23 mouse cellular contexts compared by ENCODE assay signal in genomic region chr17:28408251-28408918, GRCm38 (mm10). TPM values are rescaled to one million over a fixed set of nuclear protein-coding genes. Genes with fewer than 3 reads are reported as not detected.
DNase-seq lines count a peak whose midpoint lies in the region; ATAC-seq and TF ChIP-seq lines count a peak whose summit lies in the region.
"Had no signal": no experiment of that assay in that cellular context is flagged by ENCODE, and none has a peak within 500 bp of the region (broad histone marks: within the 10 kb centered on the region; RNA-seq: fewer than 3 reads in every experiment).

No protein-coding gene starts in this region.

- DNase-seq in kidney, adult 9 months: peak; percentile 47
- no peak for DNase-seq in kidney, adult 18-20 months
- no peak for DNase-seq in lung, postnatal 0 days (ENCODE audit: low spot score)
- DNase-seq in lung, postnatal 25 days (ENCODE audit: low spot score): no peak
- DNase-seq in lung, postnatal 10 days: no peak
- no peak for DNase-seq in hindbrain, embryonic 14.5 days (ENCODE audit: low spot score)
- DNase-seq: adrenal gland, postnatal 25 days; cerebellum, adult 11 months; cerebellum, adult 9-11 months; gastrocnemius, postnatal 10 days; lung, adult 18-20 months; lung, postnatal 36 days; midbrain, embryonic 14.5 days; right cerebral cortex, postnatal 25 days; thymus, postnatal 25 days had no signal

- no peak overlapping the region for H3K4me2 ChIP-seq in lung, postnatal 0 days (replicated peaks; ENCODE audit: low read depth, low read length)
- no peak overlapping the region for H3K4me2 ChIP-seq in hindbrain, embryonic 14.5 days (replicated peaks)
- H3K4me2 ChIP-seq: heart, embryonic 11.5 days; limb, embryonic 12.5 days; stomach, embryonic 15.5 days had no signal

- 71% methylated on average over 5 of the region's 5 CpGs for WGBS in lung, postnatal 0 days
- WGBS in bone marrow, adult 2 months: 67% methylated on average over 5 of the region's 5 CpGs
- 26% methylated on average over 5 of the region's 5 CpGs for WGBS in small intestine, adult 2 months
- WGBS in hindbrain, embryonic 14.5 days: 86% methylated on average over 5 of the region's 5 CpGs

- no peaks in the 10 kb centered on the region for H3K4me1 ChIP-seq in lung, postnatal 0 days (ENCODE audit: insufficient read depth, low read depth, low read length)
- H3K4me1 ChIP-seq in bone marrow, adult 2 months (ENCODE audit: control insufficient read depth, insufficient read depth, low read length): peaks cover 4% of the 10 kb centered on the region; the same call in 1 of the 2 replicates
- H3K4me1 ChIP-seq in small intestine, adult 2 months (ENCODE audit: control insufficient read depth, insufficient read depth, insufficient read length, low read length): peaks cover 3% of the 10 kb centered on the region; the same call in 1 of the 2 replicates
- H3K4me1 ChIP-seq in hindbrain, embryonic 14.5 days (replicated peaks; ENCODE audit: control insufficient read depth, insufficient read depth, low read length): no peaks in the 10 kb centered on the region
- H3K4me1 ChIP-seq: limb, embryonic 12.5 days had no signal

- peak; percentile 19; the same call in 1 of the 2 replicates for ATAC-seq in lung, postnatal 0 days
- ATAC-seq in hindbrain, embryonic 14.5 days (ENCODE audit: low FRiP score): no peak

- H3K4me3 ChIP-seq in lung, postnatal 0 days (ENCODE audit: low read depth, low read length): no peak overlapping the region
- no peak overlapping the region for H3K4me3 ChIP-seq in bone marrow, adult 2 months (replicated peaks; ENCODE audit: control insufficient read depth, low read depth, low read length)
- no peak overlapping the region for H3K4me3 ChIP-seq in small intestine, adult 2 months (ENCODE audit: low read depth, low read length)
- no peak overlapping the region for H3K4me3 ChIP-seq in hindbrain, embryonic 14.5 days (replicated peaks; ENCODE audit: low read length)
- H3K4me3 ChIP-seq: embryonic facial prominence, embryonic 10.5 days; limb, embryonic 12.5 days; stomach, embryonic 15.5 days had no signal

- no peaks in the 10 kb centered on the region for H3K27me3 ChIP-seq in lung, postnatal 0 days (replicated peaks; ENCODE audit: insufficient read depth, low read length)
- no peaks in the 10 kb centered on the region for H3K27me3 ChIP-seq in small intestine, adult 2 months (ENCODE audit: control insufficient read depth, insufficient read depth, low read length)
- no peaks in the 10 kb centered on the region for H3K27me3 ChIP-seq in hindbrain, embryonic 14.5 days (ENCODE audit: control insufficient read depth, insufficient read depth, low read length)
- H3K27me3 ChIP-seq: limb, embryonic 12.5 days; stomach, embryonic 15.5 days had no signal

- H3K9ac ChIP-seq in lung, postnatal 0 days (replicated peaks; ENCODE audit: low read depth): no peak overlapping the region
- H3K9ac ChIP-seq in hindbrain, embryonic 14.5 days: no peak overlapping the region
- H3K9ac ChIP-seq: limb, embryonic 12.5 days; stomach, embryonic 15.5 days had no signal

- TF ChIP-seq POLR2A in bone marrow, adult 2 months (IDR thresholded peaks at IDR 0.05; ENCODE audit: borderline replicate concordance, control insufficient read depth, low read depth, low read length): no peak
- TF ChIP-seq POLR2A in small intestine, adult 2 months (IDR thresholded peaks at IDR 0.05; ENCODE audit: low read depth, low read length): no peak

- TF ChIP-seq CTCF in lung, postnatal 0 days (IDR thresholded peaks at IDR 0.05): no peak
- no peak for TF ChIP-seq CTCF in bone marrow, adult 2 months (IDR thresholded peaks at IDR 0.05; ENCODE audit: control insufficient read depth, insufficient read depth, low read length)
- no peak for TF ChIP-seq CTCF in small intestine, adult 2 months (IDR thresholded peaks at IDR 0.05; ENCODE audit: extremely low read depth, insufficient read length, insufficient replicate concordance, low read depth, low read length)

- no peak for TF ChIP-seq EP300 in lung, postnatal 0 days (IDR thresholded peaks at IDR 0.05)

- H3K27ac ChIP-seq in lung, postnatal 0 days (ENCODE audit: low read length): no peak overlapping the region
- peak overlapping the region; percentile 70 for H3K27ac ChIP-seq in bone marrow, adult 2 months (ENCODE audit: control insufficient read depth, insufficient read depth, low read depth, low read length, poor library complexity)
- peak overlapping the region; percentile 3 for H3K27ac ChIP-seq in small intestine, adult 2 months (ENCODE audit: insufficient read depth, low read depth, low read length)
- H3K27ac ChIP-seq in hindbrain, embryonic 14.5 days: no peak overlapping the region
- H3K27ac ChIP-seq: embryonic facial prominence, embryonic 10.5 days; kidney, postnatal 0 days; limb, embryonic 12.5 days; stomach, embryonic 15.5 days had no signal

- no peaks in the 10 kb centered on the region for H3K9me3 ChIP-seq in lung, postnatal 0 days (ENCODE audit: low read length)
- H3K9me3 ChIP-seq in hindbrain, embryonic 14.5 days (ENCODE audit: control insufficient read depth, low read length): no peaks in the 10 kb centered on the region
- H3K9me3 ChIP-seq: embryonic facial prominence, embryonic 10.5 days; limb, embryonic 12.5 days; stomach, embryonic 15.5 days had no signal

- peaks cover 27% of the 10 kb centered on the region for H3K36me3 ChIP-seq in lung, postnatal 0 days (ENCODE audit: insufficient read depth, low read length)
- H3K36me3 ChIP-seq in small intestine, adult 2 months (ENCODE audit: control insufficient read depth, insufficient read depth, low read length): peaks cover 16% of the 10 kb centered on the region; the same call in 1 of the 2 replicates
- peaks cover 22% of the 10 kb centered on the region; the same call in 1 of the 2 replicates for H3K36me3 ChIP-seq in hindbrain, embryonic 14.5 days (replicated peaks; ENCODE audit: control insufficient read depth, insufficient read depth)

RNA-seq across cellular contexts. Expression of gene Tulp1, which starts 43.4 kb away (rescaled TPM):
- 18.1 and 22.7 TPM in 2 replicates for polyA plus RNA-seq in lung, postnatal 0 days (2015; fragmentation: Nextera tagmentation; extraction: Ambion mirVana)
- polyA plus RNA-seq in bone marrow, adult 2 months (2011; ENCODE audit: insufficient read depth, insufficient read length, low replicate concordance, missing spikeins): 1.9 and 7.8 TPM in 2 replicates
- polyA plus RNA-seq in small intestine, adult 2 months (2012; rRNA removed): 0.34 TPM in 1 of 2 replicates, not detected in the other
- 1.2 and 1.7 TPM in 2 replicates for polyA plus RNA-seq in hindbrain, embryonic 14.5 days (2014; fragmentation: Nextera tagmentation; extraction: Ambion mirVana)
- polyA plus RNA-seq: cortical plate, adult 2 months had no signal

RNA-seq across cellular contexts. Expression of gene Tead3, which starts 57.8 kb away (rescaled TPM):
- polyA plus RNA-seq in lung, postnatal 0 days (2015; fragmentation: Nextera tagmentation; extraction: Ambion mirVana): 9.7 and 11.4 TPM in 2 replicates
- 1.1 and 2.8 TPM in 2 replicates for polyA plus RNA-seq in bone marrow, adult 2 months (2011; ENCODE audit: insufficient read depth, insufficient read length, low replicate concordance, missing spikeins)
- polyA plus RNA-seq in small intestine, adult 2 months (2012; rRNA removed): 25.2 and 36.7 TPM in 2 replicates
- polyA plus RNA-seq in hindbrain, embryonic 14.5 days (2014; fragmentation: Nextera tagmentation; extraction: Ambion mirVana): 1.3 and 1.4 TPM in 2 replicates

Comparison
In these comparisons a context has a peak if more than half of its experiments do, and no peak if none do; other contexts are left out.
1. H3K27ac ChIP-seq: peak in bone marrow, adult 2 months (single experiment) and small intestine, adult 2 months (single experiment); none in lung, postnatal 0 days (single experiment) and hindbrain, embryonic 14.5 days (single experiment).